Mouse (Mus musculus): Measurements from ENCODE around the gene Ehd1.

The Ehd1 gene

GRCm38 (mm10) chr19:6333761-6334595 lies 57.5 kb downstream of the Ehd1 start:
- no peak for DNase-seq (ENCODE audit: low read depth)

- peak; percentile 94 for DNase-seq (ENCODE audit: low read depth)
These were observed 58.3 kb downstream of the Ehd1 start, which contains the start of gene Men1 for GRCm38 (mm10) chr19:6334673-6335457. Men1 (plus strand) TSS chr19:6334979.

- DNase-seq (ENCODE audit: low read depth), result no peak
These were observed 58.9 kb downstream of the Ehd1 start for GRCm38 (mm10) chr19:6335458-6335827.

- DNase-seq (ENCODE audit: low read depth), result no peak
These were observed 60.4 kb downstream of the Ehd1 start for GRCm38 (mm10) chr19:6336920-6337319.

- no peak for DNase-seq (ENCODE audit: low read depth)
These were observed 61.6 kb downstream of the Ehd1 start for GRCm38 (mm10) chr19:6338171-6338570.

DNA sequence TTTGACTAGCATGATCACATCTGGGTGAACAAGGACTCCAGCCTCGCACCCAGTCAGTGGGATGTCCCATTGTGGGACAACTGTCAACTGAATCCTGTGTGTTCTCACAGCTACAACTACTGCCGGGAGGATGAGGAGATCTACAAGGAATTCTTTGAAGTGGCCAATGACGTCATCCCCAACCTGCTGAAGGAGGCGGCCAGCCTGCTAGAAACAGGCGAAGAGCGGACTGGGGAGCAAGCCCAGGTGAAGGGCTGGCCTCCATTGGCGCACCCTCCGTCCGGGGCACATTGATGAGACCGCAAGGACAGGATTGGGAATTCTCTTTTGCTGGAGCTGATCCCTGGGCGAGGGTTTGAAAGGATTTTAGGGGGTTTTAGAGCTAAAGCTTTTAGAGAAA lies 62.2 kb downstream of the Ehd1 start:
- DNase-seq (ENCODE audit: low read depth), result no peak

DNA sequence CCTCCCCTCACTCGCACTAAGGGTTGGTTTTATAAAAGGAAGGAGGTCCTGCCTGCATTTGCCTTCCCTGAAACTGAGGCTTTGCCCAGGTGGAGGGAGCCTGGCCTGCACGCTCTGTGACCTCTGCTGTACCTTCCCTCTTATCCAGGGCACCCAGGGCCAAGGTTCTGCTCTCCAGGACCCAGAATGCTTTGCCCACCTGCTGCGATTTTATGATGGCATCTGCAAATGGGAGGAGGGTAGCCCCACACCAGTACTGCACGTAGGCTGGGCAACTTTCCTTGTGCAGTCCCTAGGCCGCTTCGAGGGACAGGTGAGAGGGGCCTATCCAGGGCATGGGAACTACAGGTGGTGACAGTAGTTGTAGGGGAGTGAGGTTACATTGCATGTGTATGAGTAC lies 62.7 kb downstream of the Ehd1 start:
- DNase-seq (ENCODE audit: low read depth), result no peak

DNA sequence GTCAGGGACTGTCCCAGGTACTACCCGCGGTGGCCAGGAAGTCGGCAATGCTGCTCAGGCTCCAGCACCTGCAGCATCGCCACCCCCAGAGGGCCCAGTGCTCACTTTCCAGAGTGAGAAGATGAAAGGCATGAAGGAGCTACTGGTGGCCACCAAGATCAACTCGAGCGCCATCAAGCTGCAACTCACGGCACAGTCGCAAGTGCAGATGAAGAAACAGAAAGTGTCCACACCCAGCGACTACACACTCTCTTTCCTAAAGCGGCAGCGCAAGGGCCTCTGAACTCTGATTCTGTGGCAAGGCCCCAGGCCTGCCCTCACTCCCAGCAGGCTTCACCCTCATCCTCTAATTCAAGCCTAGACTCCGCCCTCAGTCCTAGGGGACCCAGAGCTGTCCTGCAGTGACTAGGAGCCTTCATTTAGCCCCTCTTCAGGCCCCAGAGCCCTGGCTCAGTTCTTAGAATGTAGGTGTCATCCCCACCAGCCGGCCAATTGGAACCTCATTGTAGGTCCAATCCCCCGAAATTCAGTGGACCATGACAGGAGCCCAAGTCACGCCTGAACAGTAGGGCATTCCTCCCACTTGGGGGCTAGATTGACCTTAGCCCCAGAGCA lies 63.5 kb downstream of the Ehd1 start:
- DNase-seq (ENCODE audit: low read depth), result no peak

DNA sequence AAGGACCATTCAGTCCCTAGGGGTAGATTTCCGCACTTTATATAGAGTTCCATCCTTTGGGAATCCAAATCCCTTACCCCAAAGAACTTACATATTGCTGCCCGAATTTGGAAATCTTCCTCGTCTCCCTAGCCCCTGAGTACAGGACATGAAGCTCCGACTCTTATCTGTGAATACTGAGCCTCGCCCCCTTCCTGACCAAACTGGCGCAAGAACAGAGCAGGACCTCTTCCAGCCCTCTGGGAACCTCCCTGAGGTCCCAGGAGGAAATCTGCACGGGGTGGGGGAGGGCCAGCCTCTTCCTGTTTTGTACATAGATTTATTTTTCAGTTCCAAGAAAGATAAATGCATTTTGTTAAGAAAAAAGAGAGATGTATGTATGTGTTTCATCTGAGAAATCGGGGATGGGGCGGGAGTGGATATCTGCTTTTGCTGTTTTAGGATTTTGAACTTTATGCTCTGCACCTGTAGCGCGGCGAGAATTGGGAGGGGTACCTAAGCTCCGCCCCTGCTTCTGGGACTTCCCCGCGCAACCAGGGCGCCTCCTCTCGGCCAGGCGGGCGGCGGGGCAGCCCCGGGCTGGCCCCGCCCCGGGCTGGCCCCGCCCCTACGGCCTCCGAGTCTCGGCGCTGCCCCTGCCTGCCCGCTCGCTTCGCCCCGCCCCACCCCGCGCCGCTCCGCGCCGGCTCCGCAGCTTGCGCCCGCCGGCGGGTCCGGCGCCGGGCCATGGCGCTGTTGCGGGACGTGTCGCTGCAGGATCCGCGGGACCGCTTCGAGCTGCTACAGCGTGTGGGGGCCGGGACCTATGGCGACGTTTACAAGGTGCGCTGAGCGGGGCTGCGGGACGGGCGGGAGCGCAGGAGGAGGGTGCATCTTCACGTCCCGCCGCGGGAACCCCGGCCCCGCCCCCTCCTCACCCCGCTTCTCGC lies 64.3 kb downstream of the Ehd1 start, which contains the start of gene Map4k2:
Map4k2 (plus strand) TSS at position 612 of the 929 bp plus-strand sequence.
- DNase-seq (ENCODE audit: low read depth), result no peak

- DNase-seq (ENCODE audit: low read depth), result no peak
These were observed 65.0 kb downstream of the Ehd1 start for GRCm38 (mm10) chr19:6341453-6342077.

- DNase-seq (ENCODE audit: low read depth), result no peak
These were observed 65.9 kb downstream of the Ehd1 start for GRCm38 (mm10) chr19:6342276-6342933.

- DNase-seq (ENCODE audit: low read depth), result no peak
These were observed 66.8 kb downstream of the Ehd1 start for GRCm38 (mm10) chr19:6343066-6343925.

DNA sequence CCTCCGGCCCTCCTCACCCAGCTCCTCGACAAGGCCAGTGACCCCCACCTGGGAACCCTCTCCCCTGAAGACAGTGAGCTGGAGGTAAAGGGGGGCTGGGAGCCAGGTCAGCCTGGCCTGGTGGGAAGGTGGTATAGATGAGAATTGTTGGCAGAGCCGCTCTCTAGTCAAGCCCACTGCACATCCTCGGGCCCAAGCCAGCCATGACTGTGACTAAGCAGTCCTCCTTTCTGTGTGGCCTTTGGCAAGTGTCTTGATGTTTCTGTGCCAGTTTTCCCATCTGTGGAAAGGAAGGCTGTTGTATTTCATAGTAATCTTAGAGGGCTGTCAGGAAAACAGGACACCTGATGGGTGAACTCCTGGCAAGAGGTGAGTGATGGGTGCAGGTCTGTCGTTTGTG lies 67.5 kb downstream of the Ehd1 start:
- no peak for DNase-seq (ENCODE audit: low read depth)

DNA sequence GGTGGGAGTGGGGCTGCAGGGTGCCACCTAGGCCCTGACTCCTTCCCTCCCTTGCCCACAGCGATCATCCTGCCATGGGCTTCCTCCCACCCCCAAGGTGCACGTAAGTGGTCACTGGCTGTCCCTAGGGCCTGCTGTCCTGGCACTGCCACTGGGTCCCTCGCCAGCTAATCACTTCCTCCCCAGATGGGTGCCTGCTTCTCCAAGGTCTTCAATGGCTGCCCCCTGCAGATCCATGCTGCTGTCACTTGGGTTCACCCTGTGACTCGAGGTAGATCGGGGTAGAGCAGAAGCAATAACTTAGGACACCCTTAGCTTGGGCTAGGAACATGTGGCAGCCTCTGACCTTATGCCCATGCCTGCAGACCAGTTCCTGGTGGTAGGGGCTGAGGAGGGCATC lies 69.5 kb downstream of the Ehd1 start:
- no peak for DNase-seq (ENCODE audit: low read depth)

DNA sequence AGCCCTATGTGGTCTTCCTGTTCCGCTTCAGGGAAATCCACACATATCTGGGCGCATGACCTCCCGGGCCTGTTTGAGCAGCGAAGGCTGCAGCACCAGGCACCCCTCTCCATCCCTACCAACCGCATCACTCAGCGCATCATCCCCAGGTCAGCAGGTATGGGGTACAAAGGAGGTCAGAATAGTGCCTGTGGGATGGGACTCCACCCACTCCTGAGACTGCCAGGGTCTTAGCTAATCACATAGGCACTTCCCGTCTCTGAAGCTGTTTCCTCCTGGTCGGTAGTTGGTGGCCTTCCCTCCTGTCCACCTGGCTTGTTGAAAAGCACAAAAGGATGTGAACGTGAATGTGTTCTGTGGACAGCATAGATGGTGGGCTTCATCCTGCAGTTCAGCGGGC lies 70.1 kb downstream of the Ehd1 start:
- DNase-seq (ENCODE audit: low read depth), result no peak

DNA sequence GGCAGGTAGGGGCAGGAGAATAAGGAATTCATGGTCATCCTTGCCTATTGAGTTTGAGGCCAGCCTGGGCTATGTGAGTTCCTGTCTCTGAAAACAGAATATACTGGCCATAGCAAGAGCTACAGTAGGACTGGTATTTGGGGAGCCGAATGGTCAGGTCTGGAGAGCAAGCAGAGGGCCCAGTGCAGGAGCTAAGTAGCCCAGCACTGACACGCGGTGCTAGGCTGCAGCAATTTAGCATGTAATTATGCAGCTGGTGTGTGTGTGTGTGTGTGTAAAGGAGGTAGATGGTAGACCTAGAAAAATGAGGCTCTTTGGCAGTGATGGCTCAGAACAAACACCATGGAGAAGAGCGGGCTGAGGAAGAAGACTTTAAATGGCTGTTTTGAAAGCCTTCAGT lies 71.1 kb downstream of the Ehd1 start:
- DNase-seq (ENCODE audit: low read depth), result no peak

GRCm38 (mm10) chr19:6348717-6349116 lies 72.2 kb downstream of the Ehd1 start:
- no peak for DNase-seq (ENCODE audit: low read depth)

GRCm38 (mm10) chr19:6349215-6349983 lies 72.9 kb downstream of the Ehd1 start:
- DNase-seq (ENCODE audit: low read depth), result no peak
